Mouse (Mus musculus) hindbrain, postnatal 0 days (tissue): ENCODE results near the gene Man1c1. TPM values are rescaled to one million over a fixed set of nuclear protein-coding genes. Genes with fewer than 3 reads are reported as not detected.

Experiments used
- ATAC-seq: fragments of 200-750 bp; cut with Nextera tagmentation; 2 replicates; pipeline ENCODE4 v1.8.0; 2017; ENCODE audit warnings: mild to moderate bottlenecking, moderate TSS enrichment, moderate library complexity
- DNase-seq: peaks from one replicate; pipeline ENCODE4 v3.0.0-alpha.2; 2015; ENCODE audit warnings: low spot score
- H3K27ac ChIP-seq: fragments of 300-500 bp; sonication (generic); 2 replicates; pipeline ENCODE4 v1.5.1; 2014; ENCODE audit warnings: mild to moderate bottlenecking
- H3K27me3 ChIP-seq: fragments of 300-500 bp; sonication (generic); 2 replicates; pipeline ENCODE4 v1.6.1; 2014; ENCODE audit warnings: low read length, mixed read lengths; ENCODE audit not compliant: insufficient read depth
- H3K36me3 ChIP-seq: fragments of 300-500 bp; sonication (generic); 2 replicates; pipeline ENCODE4 v1.6.1; 2014; ENCODE audit warnings: low read length, mixed read lengths; ENCODE audit not compliant: insufficient read depth
- H3K4me1 ChIP-seq: fragments of 300-500 bp; sonication (generic); 2 replicates; pipeline ENCODE4 v1.6.1; 2014; ENCODE audit warnings: antibody characterized with exemption, low read length, mixed read lengths; ENCODE audit not compliant: insufficient read depth
- H3K4me2 ChIP-seq: fragments of 300-500 bp; sonication (generic); 2 replicates; pipeline ENCODE4 v1.6.1; 2014; ENCODE audit warnings: low read depth, mild to moderate bottlenecking, low read length, moderate library complexity, mixed read lengths
- H3K4me3 ChIP-seq: fragments of 300-500 bp; sonication (generic); 2 replicates; pipeline ENCODE4 v1.5.1; 2014; ENCODE audit warnings: low read length
- H3K9ac ChIP-seq: fragments of 300-500 bp; sonication (generic); replicated peaks from 2 replicates; pipeline ENCODE4 v1.6.1; 2014; ENCODE audit warnings: mild to moderate bottlenecking, low read length, moderate library complexity, mixed read lengths
- H3K9me3 ChIP-seq: fragments of 300-500 bp; sonication (generic); 2 replicates; pipeline ENCODE4 v1.6.1; 2016; ENCODE audit warnings: low read length, mixed read lengths
- CTCF ChIP-seq: IDR thresholded peaks from 2 replicates; pipeline ENCODE4 v1.5.1; 2016; ENCODE audit warnings: antibody characterized with exemption, control low read depth, low read depth
- WGBS: fragments of 180-500 bp; shearing (Covaris S2); extraction: QIAGEN DNeasy Blood & Tissue Kit; methylation state at CpG from one replicate; pipeline ENCODE4 v1.1.7; 2014; 5-methylcytosine and 5-hydroxymethylcytosine counted together
- microRNA-seq, 2 experiments: library from miRNA; unstranded; fragments of <30 nt; microRNA quantifications; one replicate each; pipeline ENCODE4; 2016
- polyA plus RNA-seq: library from polyadenylated mRNA; unstranded; fragments of >200 nt; fragmentation: Nextera tagmentation; extraction: Ambion mirVana; gene quantifications from 2 replicates; pipeline ENCODE4 v1.2.1, GENCODE M21; 2015
- total RNA-seq: library from RNA; depleted of rRNA; stranded (reverse); fragments of >200 nt; gene quantifications from 2 replicates; pipeline ENCODE4 v1.2.3, GENCODE M21; 2014; rRNA removed

Man1c1 gene
- total and polyA plus RNA-seq, 2 experiments from 2014 or later, result 7.1 to 40.5 TPM

GRCm38 (mm10) chr4:134516981-134517380 lies 187.1 kb downstream of the Man1c1 start:
- WGBS, result 74% methylated on average over 8 of the region's 8 CpGs
- Histone ChIP-seq H3K27me3 (no peaks in the 10 kb centered on the region), H3K36me3 (no peaks in the 10 kb centered on the region), H3K4me2 (no peak overlapping the region), H3K9ac (no peak overlapping the region), H3K27ac (no peak overlapping the region), H3K4me1 (no peaks in the 10 kb centered on the region), H3K9me3 (no peaks in the 10 kb centered on the region), H3K4me3 (no peak overlapping the region)
- no peak for TF ChIP-seq CTCF
- DNase-seq (peak; percentile 28), ATAC-seq (no peak)

- DNase-seq (no peak), ATAC-seq (no peak)
- no peaks in the 10 kb centered on the region for H3K36me3 ChIP-seq
- no peak for TF ChIP-seq CTCF
- H3K4me3 ChIP-seq, result no peak overlapping the region
- no peaks in the 10 kb centered on the region for H3K4me1 ChIP-seq
- no peak overlapping the region for H3K27ac ChIP-seq
- no peak overlapping the region for H3K4me2 ChIP-seq
- H3K27me3 ChIP-seq, result no peaks in the 10 kb centered on the region
- H3K9me3 ChIP-seq, result no peaks in the 10 kb centered on the region
- H3K9ac ChIP-seq, result no peak overlapping the region
- 83% methylated on average over 7 of the region's 7 CpGs for WGBS
Measured at GRCm38 (mm10) chr4:134515614-134516013, 188.5 kb downstream of the Man1c1 start.

GRCm38 (mm10) chr4:134514309-134514930 lies 189.7 kb downstream of the Man1c1 start:
- TF ChIP-seq CTCF, result no peak
- 92% methylated on average over 11 of the region's 11 CpGs for WGBS
- no peak overlapping the region for H3K27ac ChIP-seq
- ATAC-seq (no peak), DNase-seq (no peak)
- no peak overlapping the region for H3K9ac ChIP-seq
- H3K9me3 ChIP-seq, result no peaks in the 10 kb centered on the region
- no peaks in the 10 kb centered on the region for H3K27me3 ChIP-seq
- H3K36me3 ChIP-seq, result no peaks in the 10 kb centered on the region
- no peak overlapping the region for H3K4me3 ChIP-seq
- H3K4me2 ChIP-seq, result no peak overlapping the region
- H3K4me1 ChIP-seq, result no peaks in the 10 kb centered on the region

- Histone ChIP-seq H3K4me3 (no peak overlapping the region), H3K27ac (no peak overlapping the region), H3K4me1 (no peaks in the 10 kb centered on the region), H3K4me2 (peak overlapping the region; percentile 36), H3K9ac (no peak overlapping the region), H3K9me3 (no peaks in the 10 kb centered on the region), H3K36me3 (peaks cover 6% of the 10 kb centered on the region), H3K27me3 (no peaks in the 10 kb centered on the region)
- 23% methylated on average over 14 of the region's 15 CpGs for WGBS
- no peak for ATAC-seq
- TF ChIP-seq CTCF, result peak; percentile 58
- peak; percentile 61 for DNase-seq
Measured at GRCm38 (mm10) chr4:134512798-134513197, 191.3 kb downstream of the Man1c1 start.

- Histone ChIP-seq H3K36me3 (peaks cover 17% of the 10 kb centered on the region), H3K4me1 (no peaks in the 10 kb centered on the region), H3K9ac (peak overlapping the region; percentile 36; the same call in 1 of the 2 replicates), H3K27me3 (no peaks in the 10 kb centered on the region), H3K9me3 (no peaks in the 10 kb centered on the region), H3K4me3 (peak overlapping the region; percentile 40), H3K27ac (no peak overlapping the region), H3K4me2 (peak overlapping the region; percentile 71)
- ATAC-seq, result no peak
- no peak for DNase-seq
- TF ChIP-seq CTCF, result no peak
- WGBS, result 76% methylated on average over 6 of the region's 6 CpGs
Measured at GRCm38 (mm10) chr4:134511730-134512129, 192.4 kb downstream of the Man1c1 start.

Small RNA genes within 50 kb of the gene (microRNA-seq; reads per million reads assigned to microRNA genes)
- 0 reads per million in 2 experiments for gene Mir6403

Other genes with a start within 250 kb of the Man1c1 start
- 667 and 752 TPM in 2 replicates for gene Stmn1, start 236.0 kb downstream of the Man1c1 start, total RNA-seq
- gene Stmn1, start 236.0 kb downstream of the Man1c1 start, polyA plus RNA-seq, result 4,115 and 4,307 TPM in 2 replicates
- gene Paqr7, start 207.6 kb downstream of the Man1c1 start, total RNA-seq, result 121 and 142 TPM in 2 replicates
- 41.1 and 43.5 TPM in 2 replicates for gene Paqr7, start 207.6 kb downstream of the Man1c1 start, polyA plus RNA-seq
- 2.2 and 2.7 TPM in 2 replicates for gene Aunip, start 193.3 kb downstream of the Man1c1 start, total RNA-seq
- 2.2 and 2.6 TPM in 2 replicates for gene Aunip, start 193.3 kb downstream of the Man1c1 start, polyA plus RNA-seq
- gene Mtfr1l, start 168.9 kb downstream of the Man1c1 start, total RNA-seq, result 133 and 146 TPM in 2 replicates
- gene Mtfr1l, start 168.9 kb downstream of the Man1c1 start, polyA plus RNA-seq, result 177 and 182 TPM in 2 replicates
- gene Selenon, start 152.1 kb downstream of the Man1c1 start, total RNA-seq, result 30.4 and 32.7 TPM in 2 replicates
- gene Selenon, start 152.1 kb downstream of the Man1c1 start, polyA plus RNA-seq, result 10.0 and 11.3 TPM in 2 replicates
- 2.6 and 3.1 TPM in 2 replicates for gene Ldlrap1, start 63.7 kb upstream of the Man1c1 start, total RNA-seq
- gene Ldlrap1, start 63.7 kb upstream of the Man1c1 start, polyA plus RNA-seq, result 2.7 and 2.9 TPM in 2 replicates
- gene Maco1, start 149.1 kb upstream of the Man1c1 start, total RNA-seq, result 43.6 and 45.5 TPM in 2 replicates
- 68.9 and 70.3 TPM in 2 replicates for gene Maco1, start 149.1 kb upstream of the Man1c1 start, polyA plus RNA-seq
- 0.29 and 2.1 TPM in 2 replicates for gene Rhd, start 160.2 kb upstream of the Man1c1 start, total RNA-seq
- 1.1 TPM in 2 replicates for gene Rhd, start 160.2 kb upstream of the Man1c1 start, polyA plus RNA-seq
- gene Tmem50a, start 210.7 kb upstream of the Man1c1 start, total RNA-seq, result 149 and 166 TPM in 2 replicates
- 231 and 239 TPM in 2 replicates for gene Tmem50a, start 210.7 kb upstream of the Man1c1 start, polyA plus RNA-seq
- gene Rsrp1, start 219.3 kb upstream of the Man1c1 start, total RNA-seq, result 70.0 and 112 TPM in 2 replicates
- 256 and 295 TPM in 2 replicates for gene Rsrp1, start 219.3 kb upstream of the Man1c1 start, polyA plus RNA-seq
- 19.2 and 35.0 TPM in 2 replicates for gene Syf2, start 226.6 kb upstream of the Man1c1 start, total RNA-seq
- 70.7 and 80.4 TPM in 2 replicates for gene Syf2, start 226.6 kb upstream of the Man1c1 start, polyA plus RNA-seq